In genomic region chr2:172861590-172861989, GRCm38 (mm10) we compare ENCODE assay signal across 18 mouse cellular contexts.
DNase-seq lines count a peak whose midpoint lies in the region; ATAC-seq and TF ChIP-seq lines count a peak whose summit lies in the region.
"Had no signal": no experiment of that assay in that cellular context is flagged by ENCODE, and none has a peak within 500 bp of the region (broad histone marks: within the 10 kb centered on the region; RNA-seq: fewer than 3 reads in every experiment).

No protein-coding gene starts in this region.

- peaks cover 12% of the 10 kb centered on the region; the same call in 1 of the 2 replicates for H3K36me3 ChIP-seq in heart, embryonic 10.5 days
- no peaks in the 10 kb centered on the region for H3K36me3 ChIP-seq in testis, adult 2 months (ENCODE audit: control insufficient read depth, insufficient read depth, low read length)
- no peaks in the 10 kb centered on the region for H3K36me3 ChIP-seq in stomach, embryonic 16.5 days (ENCODE audit: control insufficient read depth, insufficient read depth, low read length)
- H3K36me3 ChIP-seq: forebrain, embryonic 15.5 days; midbrain, embryonic 13.5 days; neural tube, embryonic 12.5 days had no signal

- H3K9me3 ChIP-seq in heart, embryonic 10.5 days, result no peaks in the 10 kb centered on the region
- no peaks in the 10 kb centered on the region for H3K9me3 ChIP-seq in stomach, embryonic 16.5 days (replicated peaks; ENCODE audit: control insufficient read depth, low read length)
- H3K9me3 ChIP-seq: forebrain, embryonic 15.5 days; midbrain, embryonic 13.5 days; neural tube, embryonic 12.5 days had no signal

- no peak for TF ChIP-seq POLR2A in testis, adult 2 months (IDR thresholded peaks at IDR 0.05; ENCODE audit: control insufficient read depth, low read depth, low read length)

- H3K4me3 ChIP-seq in heart, embryonic 10.5 days, result no peak overlapping the region
- H3K4me3 ChIP-seq in testis, adult 2 months (ENCODE audit: control insufficient read depth, low read depth, low read length), result peak overlapping the region; percentile 83
- no peak overlapping the region for H3K4me3 ChIP-seq in stomach, embryonic 16.5 days (replicated peaks; ENCODE audit: low read length)
- H3K4me3 ChIP-seq: embryonic facial prominence, embryonic 12.5 days; forebrain, embryonic 15.5 days; midbrain, embryonic 13.5 days; neural tube, embryonic 12.5 days had no signal

- peak overlapping the region; percentile 45; the same call in 1 of the 2 replicates for H3K9ac ChIP-seq in stomach, embryonic 16.5 days (ENCODE audit: low read length)
- H3K9ac ChIP-seq: embryonic facial prominence, embryonic 12.5 days; forebrain, embryonic 15.5 days; hindbrain, embryonic 14.5 days; midbrain, embryonic 13.5 days; neural tube, embryonic 12.5 days had no signal

- DNase-seq in heart, embryonic 10.5 days (ENCODE audit: low spot score), result no peak
- DNase-seq in heart, adult 11 months, result no peak
- peak; percentile 15 for DNase-seq in layer of hippocampus, adult 9-11 months
- no peak for DNase-seq in layer of hippocampus, postnatal 25 days (ENCODE audit: extremely low spot score in 1 of 2, low spot score in 1 of 2)
- no peak for DNase-seq in testis, postnatal 14 days (ENCODE audit: low spot score)
- no peak for DNase-seq in thymus, postnatal 0 days (ENCODE audit: low spot score)
- DNase-seq: adrenal gland, adult 8-10 months; cerebellum, postnatal 14 days; gastrocnemius, postnatal 25 days; kidney, adult 18-20 months; lung, postnatal 10 days had no signal

- ATAC-seq in stomach, embryonic 16.5 days (ENCODE audit: insufficient read depth, low FRiP score), result peak; percentile 45; the same call in 1 of the 2 replicates
- ATAC-seq: forebrain, embryonic 15.5 days; midbrain, embryonic 13.5 days had no signal

- peaks cover 70% of the 10 kb centered on the region for H3K4me1 ChIP-seq in heart, embryonic 10.5 days
- H3K4me1 ChIP-seq in testis, adult 2 months (ENCODE audit: control insufficient read depth, insufficient read depth, low read length), result peaks cover 21% of the 10 kb centered on the region
- peaks cover 27% of the 10 kb centered on the region for H3K4me1 ChIP-seq in stomach, embryonic 16.5 days (ENCODE audit: control insufficient read depth, insufficient read depth, low read length)

- 51% methylated on average over 14 of the region's 14 CpGs for WGBS in heart, embryonic 10.5 days
- 50% methylated on average over 14 of the region's 14 CpGs for WGBS in stomach, embryonic 16.5 days

- H3K27me3 ChIP-seq in heart, embryonic 10.5 days (ENCODE audit: insufficient read depth, poor library complexity, severe bottlenecking), result no peaks in the 10 kb centered on the region
- H3K27me3 ChIP-seq in testis, adult 2 months (ENCODE audit: control insufficient read depth, insufficient read depth, low read length), result no peaks in the 10 kb centered on the region
- H3K27me3 ChIP-seq in stomach, embryonic 16.5 days (ENCODE audit: control insufficient read depth, insufficient read depth, low read length), result no peaks in the 10 kb centered on the region
- H3K27me3 ChIP-seq: embryonic facial prominence, embryonic 12.5 days; forebrain, embryonic 15.5 days had no signal

- H3K4me2 ChIP-seq in stomach, embryonic 16.5 days (ENCODE audit: low read depth, low read length), result no peak overlapping the region
- H3K4me2 ChIP-seq: embryonic facial prominence, embryonic 12.5 days; forebrain, embryonic 15.5 days; hindbrain, embryonic 14.5 days; midbrain, embryonic 13.5 days; neural tube, embryonic 12.5 days had no signal

- peak overlapping the region; percentile 86 for H3K27ac ChIP-seq in heart, embryonic 10.5 days
- H3K27ac ChIP-seq in testis, adult 2 months (ENCODE audit: control insufficient read depth, insufficient read depth, low read depth, low read length), result no peak overlapping the region
- peak overlapping the region; percentile 15; the same call in 1 of the 2 replicates for H3K27ac ChIP-seq in stomach, embryonic 16.5 days (ENCODE audit: low read length)
- H3K27ac ChIP-seq: embryonic facial prominence, embryonic 12.5 days; forebrain, embryonic 15.5 days; hindbrain, embryonic 14.5 days; midbrain, embryonic 13.5 days; neural tube, embryonic 12.5 days had no signal

- TF ChIP-seq CTCF in testis, adult 2 months (IDR thresholded peaks at IDR 0.05; ENCODE audit: control insufficient read depth, insufficient read depth, insufficient replicate concordance, low read depth, low read length), result no peak
